Mouse (Mus musculus): ENCODE data around the gene Grin1. TPM values are rescaled to one million over a fixed set of nuclear protein-coding genes. Genes with fewer than 3 reads are reported as not detected.

Gene Grin1
- total and polyA plus RNA-seq, 3 experiments, result 0.07 TPM; not detected in 2

GRCm38 (mm10) chr2:25262291-25262767 lies 56.7 kb downstream of the Grin1 start, which contains the start of gene Tprn:
Tprn (plus strand) TSS chr2:25262618.
- peaks cover 0 to 25% of the 10 kb centered on the region in 2 experiments; a peak in 2 of 4 replicates for H3K36me3 ChIP-seq (ENCODE audit: control insufficient read depth in 1 of 2, insufficient read depth in 2 of 2, low read length in 2 of 2)
- H3K79me2 ChIP-seq (ENCODE audit: control insufficient read depth, insufficient read depth, low read length, poor library complexity), result peaks cover 48% of the 10 kb centered on the region
- H3K9me3 ChIP-seq (replicated peaks; ENCODE audit: insufficient read depth, low read length), result no peaks in the 10 kb centered on the region
- TF ChIP-seq GATA1 (IDR thresholded peaks at IDR 0.05; ENCODE audit: low read depth, low read length), result peak; percentile 50; the same call in 1 of the 2 replicates
- TF ChIP-seq CHD1 (IDR thresholded peaks at IDR 0.05; ENCODE audit: low read depth, low read length), result no peak
- TF ChIP-seq JUND (IDR thresholded peaks at IDR 0.05; ENCODE audit: low read depth, low read length), result no peak
- TF ChIP-seq BHLHE40 (IDR thresholded peaks at IDR 0.05; ENCODE audit: borderline replicate concordance, low read depth, low read length), result no peak
- no peak for TF ChIP-seq POLR2AphosphoS5 (IDR thresholded peaks at IDR 0.05; ENCODE audit: borderline replicate concordance, low read depth, low read length)
- TF ChIP-seq MEF2A (IDR thresholded peaks at IDR 0.05; ENCODE audit: extremely low read depth, insufficient replicate concordance, low read depth, low read length, poor library complexity, severe bottlenecking), result 0 out of 2 replicates have a peak, but pooled peaks have one; percentile 16
- TF ChIP-seq NRF1 (IDR thresholded peaks at IDR 0.05; ENCODE audit: insufficient read depth, low read depth, low read length, poor library complexity, severe bottlenecking), result peak; percentile 70
- TF ChIP-seq MAX (IDR thresholded peaks at IDR 0.05; ENCODE audit: low read length), result peak; percentile 66
- TF ChIP-seq POLR2A (IDR thresholded peaks at IDR 0.05; ENCODE audit: control insufficient read depth in 1 of 2, insufficient read depth in 1 of 2, low read depth in 1 of 2, low read length in 2 of 2, poor library complexity in 1 of 2), result peak; percentile 90 to 93
- TF ChIP-seq SIN3A (IDR thresholded peaks at IDR 0.05; ENCODE audit: low read length), result peak; percentile 84
- TF ChIP-seq NELFE (IDR thresholded peaks at IDR 0.05; ENCODE audit: low read depth, low read length), result peak; percentile 92
- TF ChIP-seq MXI1 (IDR thresholded peaks at IDR 0.05; ENCODE audit: low read depth, low read length), result peak; percentile 76
- peak; percentile 66 for TF ChIP-seq KAT2A (conservative IDR thresholded peaks at IDR 0.05; ENCODE audit: low read depth, low read length)
- peak; percentile 64; the same call in 1 of the 2 replicates for TF ChIP-seq TBP (IDR thresholded peaks at IDR 0.05; ENCODE audit: low read depth, low read length)
- TF ChIP-seq ELF1 (IDR thresholded peaks at IDR 0.05; ENCODE audit: low read depth, low read length), result peak; percentile 98
- no peak for TF ChIP-seq RAD21 (IDR thresholded peaks at IDR 0.05; ENCODE audit: low read depth, low read length)
- TF ChIP-seq CHD2 (IDR thresholded peaks at IDR 0.05; ENCODE audit: low read length), result peak; percentile 88
- TF ChIP-seq HCFC1 (IDR thresholded peaks at IDR 0.05; ENCODE audit: low read depth, low read length), result peak; percentile 86
- TF ChIP-seq UBTF (IDR thresholded peaks at IDR 0.05; ENCODE audit: borderline replicate concordance, insufficient read depth, low read depth, low read length), result no peak
- TF ChIP-seq ZMIZ1 (IDR thresholded peaks at IDR 0.05; ENCODE audit: low read depth, low read length), result peak; percentile 88
- peak; percentile 55 for TF ChIP-seq POLR2AphosphoS2 (IDR thresholded peaks at IDR 0.05; ENCODE audit: low read length)
- 0 out of 2 replicates have a peak, but pooled peaks have one; percentile 51 for TF ChIP-seq MYC (IDR thresholded peaks at IDR 0.05; ENCODE audit: low read depth, low read length)
- peak; percentile 99 for DNase-seq (ENCODE audit: low read depth, low spot score)
- H3K9ac ChIP-seq (ENCODE audit: control insufficient read depth, low read depth, low read length, poor library complexity, severe bottlenecking), result peak within 1 kb of the TSS; percentile 93
- H3K27me3 ChIP-seq (ENCODE audit: control insufficient read depth in 1 of 2, insufficient read depth in 2 of 2, low read length in 2 of 2), result no peaks in the 10 kb centered on the region
- peak within 1 kb of the TSS; percentile 70 for H3K27ac ChIP-seq (ENCODE audit: control insufficient read depth, low read depth, low read length)
- peak within 1 kb of the TSS; percentile 90 to 95 for H3K4me3 ChIP-seq (ENCODE audit: control insufficient read depth in 1 of 2, insufficient read depth in 1 of 2, low read depth in 2 of 2, low read length in 2 of 2)
- H3K4me1 ChIP-seq (ENCODE audit: control insufficient read depth in 1 of 2, insufficient read depth in 2 of 2, low read length in 2 of 2), result peaks cover 8 to 36% of the 10 kb centered on the region in 2 experiments; a peak in 3 of 4 replicates

Data from MEL (cell line).